Mouse (Mus musculus) lung, postnatal 0 days (tissue): ENCODE measurements around the gene Eef1akmt1. TPM values are rescaled to one million over a fixed set of nuclear protein-coding genes. Genes with fewer than 3 reads are reported as not detected.

Experiments
- ATAC-seq: fragments of 200-750 bp; cut with Nextera tagmentation; 2 replicates; pipeline ENCODE4 v1.8.0; 2017; ENCODE audit warnings: moderate library complexity
- DNase-seq: peaks from one replicate; pipeline ENCODE4 v3.0.0-alpha.2; 2016; ENCODE audit warnings: low spot score
- H3K27ac ChIP-seq: fragments of 300-500 bp; sonication (generic); 2 replicates; pipeline ENCODE4 v1.5.1; 2014; ENCODE audit warnings: antibody characterized with exemption, mild to moderate bottlenecking, low read length, mixed read lengths
- H3K27me3 ChIP-seq: fragments of 300-500 bp; sonication (generic); replicated peaks from 2 replicates; pipeline ENCODE4 v1.6.1; 2014; ENCODE audit warnings: low read length, mixed read lengths; ENCODE audit not compliant: insufficient read depth
- H3K36me3 ChIP-seq: fragments of 300-500 bp; sonication (generic); 2 replicates; pipeline ENCODE4 v1.6.1; 2014; ENCODE audit warnings: low read length, mixed read lengths; ENCODE audit not compliant: insufficient read depth
- H3K4me1 ChIP-seq: fragments of 300-500 bp; sonication (generic); 2 replicates; pipeline ENCODE4 v1.6.1; 2014; ENCODE audit warnings: antibody characterized with exemption, low read depth, low read length, mixed read lengths; ENCODE audit not compliant: insufficient read depth
- H3K4me2 ChIP-seq: fragments of 300-500 bp; sonication (generic); replicated peaks from 2 replicates; pipeline ENCODE4 v1.6.1; 2014; ENCODE audit warnings: low read depth, mild to moderate bottlenecking, low read length, moderate library complexity, mixed read lengths
- H3K4me3 ChIP-seq: fragments of 300-500 bp; sonication (generic); 2 replicates; pipeline ENCODE4 v1.5.1; 2014; ENCODE audit warnings: low read depth, low read length
- H3K9ac ChIP-seq: fragments of 300-500 bp; sonication (generic); replicated peaks from 2 replicates; pipeline ENCODE4 v1.6.1; 2014; ENCODE audit warnings: low read depth, mild to moderate bottlenecking
- H3K9me3 ChIP-seq: fragments of 300-500 bp; sonication (generic); 2 replicates; pipeline ENCODE4 v1.6.1; 2016; ENCODE audit warnings: low read length, mixed read lengths
- CTCF ChIP-seq: IDR thresholded peaks from 2 replicates; pipeline ENCODE4 v1.5.1; 2016; ENCODE audit warnings: antibody characterized with exemption, mild to moderate bottlenecking
- EP300 ChIP-seq: IDR thresholded peaks from 2 replicates; pipeline ENCODE4 v1.6.1; 2016; ENCODE audit warnings: antibody characterized with exemption, mild to moderate bottlenecking, control low read depth
- WGBS: fragments of 180-500 bp; shearing (Covaris S2); extraction: QIAGEN DNeasy Blood & Tissue Kit; methylation state at CpG from one replicate; pipeline ENCODE4 v1.1.7; 2014; 5-methylcytosine and 5-hydroxymethylcytosine counted together
- polyA plus RNA-seq: library from polyadenylated mRNA; unstranded; fragments of >200 nt; fragmentation: Nextera tagmentation; extraction: Ambion mirVana; gene quantifications from 2 replicates; pipeline ENCODE4 v1.2.1, GENCODE M21; 2015

The Eef1akmt1 gene
- polyA plus RNA-seq, 1 experiment from 2014 or later: 64.1 TPM

DNA sequence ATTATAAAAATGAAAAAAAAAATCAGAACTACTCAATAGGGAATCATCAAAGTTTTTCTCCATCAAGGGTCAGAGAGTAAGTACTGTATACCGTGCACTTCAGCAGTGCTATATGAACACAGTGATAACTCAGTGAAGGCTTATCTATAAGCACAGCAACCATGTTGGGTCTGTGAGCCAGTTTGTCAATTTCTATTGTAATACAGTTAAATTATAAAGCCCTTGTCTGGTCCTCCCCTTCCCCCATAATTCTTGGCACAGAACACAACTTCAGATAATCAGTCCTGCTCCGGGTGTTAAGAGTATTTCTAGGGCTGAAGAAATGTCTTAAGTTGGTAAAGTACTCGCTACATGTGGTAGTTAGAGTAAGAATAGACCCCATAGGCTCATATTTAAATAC, 20.4 kb upstream of the Eef1akmt1 start:
- no peak for DNase-seq
- Histone ChIP-seq H3K4me3 (no peak overlapping the region), H3K9ac (no peak overlapping the region), H3K27ac (no peak overlapping the region), H3K9me3 (no peaks in the 10 kb centered on the region), H3K4me1 (no peaks in the 10 kb centered on the region), H3K4me2 (no peak overlapping the region), H3K36me3 (peaks cover 12% of the 10 kb centered on the region; the same call in 1 of the 2 replicates), H3K27me3 (no peaks in the 10 kb centered on the region)
- 79% methylated on average over 3 of the region's 3 CpGs for WGBS
- no peak for ATAC-seq
- TF ChIP-seq EP300 (no peak), CTCF (no peak)

DNA sequence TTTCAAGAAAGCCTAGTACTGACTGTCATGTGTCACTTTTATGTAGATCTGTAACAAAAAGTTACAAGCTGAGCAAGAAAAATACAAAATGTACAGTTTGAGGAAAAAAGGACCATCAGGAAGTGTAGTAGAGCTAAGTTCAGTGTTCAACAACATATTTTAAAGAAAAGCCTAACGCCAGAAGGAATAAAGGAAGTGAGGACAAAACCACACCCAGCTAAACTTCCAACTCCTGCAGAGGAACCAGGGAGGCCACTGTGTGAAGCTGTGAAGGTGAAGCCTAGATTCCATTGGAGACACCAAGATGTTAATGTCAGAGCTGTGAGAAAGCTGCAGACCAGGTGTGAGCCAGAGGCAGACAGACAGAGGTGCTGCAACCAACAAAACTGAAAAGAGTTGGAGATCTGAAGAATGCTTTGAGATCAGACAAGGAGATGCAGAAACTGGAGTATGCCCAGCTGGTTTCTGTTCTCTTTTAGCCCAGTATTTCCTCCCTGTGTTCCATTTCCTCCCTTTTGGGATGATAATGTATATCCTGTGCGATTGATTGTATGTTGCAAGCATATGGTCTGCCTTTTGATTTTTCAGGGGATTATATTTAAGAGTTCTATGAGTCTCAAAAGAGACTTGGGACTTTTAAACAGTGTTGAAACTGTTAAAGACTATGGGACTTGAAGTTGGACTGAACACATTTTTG, 5.1 kb upstream of the Eef1akmt1 start:
- no peak for DNase-seq
- Histone ChIP-seq H3K9ac (no peak overlapping the region), H3K9me3 (no peaks in the 10 kb centered on the region), H3K27me3 (no peaks in the 10 kb centered on the region), H3K4me2 (no peak overlapping the region), H3K36me3 (no peaks in the 10 kb centered on the region), H3K4me1 (no peaks in the 10 kb centered on the region), H3K27ac (no peak overlapping the region), H3K4me3 (no peak overlapping the region)
- TF ChIP-seq EP300 (no peak), CTCF (no peak)
- no peak for ATAC-seq
- WGBS: 87% methylated on average over 2 of the region's 2 CpGs

DNA sequence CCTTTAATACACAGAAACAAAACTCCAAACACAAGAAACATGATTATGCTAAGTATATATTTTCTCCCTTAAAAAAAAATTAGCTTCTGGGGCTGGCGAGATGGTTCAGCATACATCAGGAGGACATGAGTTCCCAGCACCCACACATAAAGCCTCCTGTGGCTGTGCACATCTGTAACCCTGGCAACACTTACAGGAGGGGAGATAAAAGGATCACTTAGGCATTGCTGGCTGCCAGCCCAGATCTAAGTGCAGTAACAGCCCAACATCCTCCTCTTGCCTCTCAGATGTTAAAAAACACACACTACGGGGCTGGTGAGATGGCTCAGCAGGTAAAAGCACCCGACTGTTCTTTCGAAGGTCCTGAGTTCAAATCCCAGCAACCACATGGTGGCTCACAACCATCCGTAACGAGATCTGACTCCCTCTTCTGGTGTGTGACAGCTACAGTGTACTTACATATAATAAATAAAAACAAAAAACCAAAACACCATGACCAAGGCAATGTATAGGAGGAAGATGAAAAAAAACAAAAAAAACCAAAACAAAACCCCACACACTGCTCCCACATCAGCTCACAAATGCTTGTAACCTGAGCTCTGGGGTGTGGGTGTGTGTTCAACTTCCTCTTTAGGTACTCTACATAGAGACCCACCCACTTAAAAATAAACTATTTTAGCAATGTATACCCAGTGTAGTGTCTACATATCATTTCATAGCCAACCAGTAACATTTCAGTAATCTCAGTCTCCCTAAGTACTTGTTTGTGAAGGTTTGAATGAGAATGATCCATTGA, 3.6 kb upstream of the Eef1akmt1 start:
- DNase-seq (no peak), ATAC-seq (no peak)
- H3K4me2 ChIP-seq: no peak overlapping the region
- 67% methylated on average over 6 of the region's 6 CpGs for WGBS
- TF ChIP-seq EP300 (no peak), CTCF (no peak)
- H3K27ac ChIP-seq: no peak overlapping the region
- H3K9me3 ChIP-seq: no peaks in the 10 kb centered on the region
- no peak overlapping the region for H3K4me3 ChIP-seq
- H3K9ac ChIP-seq: no peak overlapping the region
- H3K36me3 ChIP-seq: no peaks in the 10 kb centered on the region
- H3K4me1 ChIP-seq: peaks cover 4% of the 10 kb centered on the region; the same call in 1 of the 2 replicates
- no peaks in the 10 kb centered on the region for H3K27me3 ChIP-seq

DNA sequence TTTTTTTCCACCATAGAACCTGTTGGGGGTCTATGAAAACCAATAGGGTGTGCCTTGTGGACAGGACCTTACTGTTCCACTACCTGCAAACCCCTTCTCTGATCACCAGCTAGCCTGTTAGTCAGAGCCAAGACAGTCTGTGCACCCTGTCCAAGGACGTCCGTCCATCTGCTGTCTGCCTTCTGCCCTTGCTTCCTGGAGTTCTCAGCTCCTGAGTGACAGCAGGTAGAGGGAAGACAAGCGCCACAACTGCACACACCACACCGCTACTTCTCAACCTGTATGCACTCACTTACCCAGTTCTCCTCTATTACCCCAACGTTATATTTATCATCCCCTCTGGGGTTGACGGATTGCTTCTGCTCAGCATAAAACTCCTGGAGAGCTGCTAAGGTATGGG, 5.8 kb downstream of the Eef1akmt1 start:
- Histone ChIP-seq H3K27ac (no peak overlapping the region), H3K4me2 (no peak overlapping the region), H3K4me3 (no peak overlapping the region), H3K9ac (no peak overlapping the region), H3K4me1 (peaks cover 2% of the 10 kb centered on the region; the same call in 1 of the 2 replicates), H3K36me3 (no peaks in the 10 kb centered on the region), H3K9me3 (no peaks in the 10 kb centered on the region), H3K27me3 (no peaks in the 10 kb centered on the region)
- TF ChIP-seq CTCF (no peak), EP300 (no peak)
- DNase-seq: no peak
- no peak for ATAC-seq
- WGBS: 84% methylated on average over 6 of the region's 6 CpGs

DNA sequence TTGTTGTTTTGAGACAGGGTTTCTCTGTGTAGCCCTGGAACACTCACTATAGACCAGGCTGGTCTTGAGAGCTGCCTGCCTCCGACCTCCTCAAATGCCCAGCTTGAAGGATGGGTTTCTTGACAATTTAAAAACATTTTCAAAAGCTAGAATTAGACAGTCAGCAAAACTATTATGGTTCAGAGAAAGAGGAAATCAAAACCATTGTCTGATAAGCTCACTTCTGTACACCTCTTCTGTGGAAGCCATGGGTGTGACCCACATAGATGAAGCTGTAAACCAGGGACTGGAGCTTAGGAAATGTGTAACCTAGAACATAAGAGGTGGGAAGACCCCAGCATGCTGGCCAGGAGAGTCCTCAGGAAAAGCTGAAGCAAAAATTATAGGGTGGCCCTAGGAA, 14.5 kb downstream of the Eef1akmt1 start:
- 70% methylated on average over 1 of the region's 1 CpGs for WGBS
- no peak overlapping the region for H3K27ac ChIP-seq
- H3K9me3 ChIP-seq: no peaks in the 10 kb centered on the region
- no peak overlapping the region for H3K4me3 ChIP-seq
- H3K27me3 ChIP-seq: no peaks in the 10 kb centered on the region
- ATAC-seq (no peak), DNase-seq (no peak)
- H3K36me3 ChIP-seq: no peaks in the 10 kb centered on the region
- TF ChIP-seq CTCF (no peak), EP300 (no peak)
- no peaks in the 10 kb centered on the region for H3K4me1 ChIP-seq
- H3K9ac ChIP-seq: no peak overlapping the region
- H3K4me2 ChIP-seq: no peak overlapping the region

DNA sequence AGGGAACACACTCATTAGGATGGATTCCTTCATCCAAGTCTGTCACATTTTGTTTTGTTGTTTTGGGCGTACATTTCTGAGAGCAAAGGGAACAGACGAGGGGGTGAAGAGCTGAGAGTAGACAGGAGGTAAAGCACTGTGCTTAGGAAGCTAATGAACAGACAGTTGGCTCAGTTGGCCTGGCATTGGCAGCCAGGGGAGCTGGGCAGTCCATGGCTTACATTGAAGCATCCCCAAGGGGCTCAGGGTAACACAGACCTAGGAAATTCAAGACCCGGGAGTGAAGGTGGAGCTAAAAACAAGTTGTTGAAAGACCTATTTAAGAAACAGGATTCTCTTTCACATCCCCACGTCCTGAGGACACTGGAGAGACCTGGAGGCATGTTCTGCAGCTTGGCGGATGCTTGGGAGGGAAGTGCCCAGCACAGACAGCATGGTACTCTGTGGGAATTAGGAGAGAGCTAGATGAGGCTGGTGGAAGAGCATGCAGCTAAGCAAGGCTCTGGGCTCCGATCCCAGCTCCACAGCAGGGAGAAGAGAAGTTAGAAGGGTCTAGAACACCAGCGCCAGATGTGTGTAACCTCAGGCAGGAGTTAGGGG, 15.8 kb downstream of the Eef1akmt1 start:
- Histone ChIP-seq H3K36me3 (no peaks in the 10 kb centered on the region), H3K4me1 (no peaks in the 10 kb centered on the region), H3K4me3 (no peak overlapping the region), H3K27me3 (no peaks in the 10 kb centered on the region), H3K9me3 (no peaks in the 10 kb centered on the region), H3K4me2 (no peak overlapping the region), H3K27ac (no peak overlapping the region), H3K9ac (no peak overlapping the region)
- ATAC-seq (no peak), DNase-seq (no peak)
- 86% methylated on average over 7 of the region's 7 CpGs for WGBS
- TF ChIP-seq EP300: no peak
- TF ChIP-seq CTCF: no peak
